Mouse (Mus musculus) midbrain, embryonic 11.5 days (tissue): ENCODE data around the gene Cavin3. TPM values are rescaled to one million over a fixed set of nuclear protein-coding genes. Genes with fewer than 3 reads are reported as not detected.

Experiments
- ATAC-seq: fragments of 200-750 bp; cut with Nextera tagmentation; 2 replicates; pipeline ENCODE4 v1.8.0; 2017; ENCODE audit warnings: moderate TSS enrichment, moderate library complexity; ENCODE audit not compliant: low FRiP score
- DNase-seq: peaks from one replicate; pipeline ENCODE4 v3.0.0; 2015; ENCODE audit warnings: low spot score; ENCODE audit errors: missing footprints
- H3K27ac ChIP-seq: fragments of 300-500 bp; sonication (generic); 2 replicates; pipeline ENCODE4 v1.5.1; 2014; ENCODE audit warnings: low read depth, low read length
- H3K27me3 ChIP-seq: fragments of 300-500 bp; sonication (generic); 2 replicates; pipeline ENCODE4 v1.6.1; 2014; ENCODE audit warnings: mild to moderate bottlenecking, low read length, moderate library complexity, mixed read lengths; ENCODE audit not compliant: control insufficient read depth, insufficient read depth
- H3K36me3 ChIP-seq: fragments of 300-500 bp; sonication (generic); 2 replicates; pipeline ENCODE4 v1.6.1; 2014; ENCODE audit warnings: mild to moderate bottlenecking, low read length, moderate library complexity, mixed read lengths; ENCODE audit not compliant: control insufficient read depth, insufficient read depth
- H3K4me1 ChIP-seq: fragments of 300-500 bp; sonication (generic); 2 replicates; pipeline ENCODE4 v1.6.1; 2014; ENCODE audit warnings: low read length; ENCODE audit not compliant: control insufficient read depth, insufficient read depth
- H3K4me2 ChIP-seq: fragments of 300-500 bp; sonication (generic); 2 replicates; pipeline ENCODE4 v1.6.1; 2014; ENCODE audit warnings: mild to moderate bottlenecking, moderate library complexity
- H3K4me3 ChIP-seq: fragments of 300-500 bp; sonication (generic); 2 replicates; pipeline ENCODE4 v1.5.1; 2014; ENCODE audit warnings: low read depth, low read length
- H3K9ac ChIP-seq: fragments of 300-500 bp; sonication (generic); 2 replicates; pipeline ENCODE4 v1.6.1; 2014; ENCODE audit warnings: low read length
- H3K9me3 ChIP-seq: fragments of 300-500 bp; sonication (generic); 2 replicates; pipeline ENCODE4 v1.6.1; 2016; ENCODE audit warnings: low read length; ENCODE audit not compliant: control insufficient read depth
- WGBS: fragments of 180-500 bp; shearing (Covaris S2); extraction: QIAGEN DNeasy Blood & Tissue Kit; methylation state at CpG from one replicate; pipeline ENCODE4 v1.1.7; 2014; 5-methylcytosine and 5-hydroxymethylcytosine counted together
- polyA plus RNA-seq: library from polyadenylated mRNA; unstranded; fragments of >200 nt; fragmentation: Nextera tagmentation; extraction: Ambion mirVana; gene quantifications from 2 replicates; pipeline ENCODE4 v1.2.1, GENCODE M21; 2014

Cavin3 gene
- polyA plus RNA-seq, result 24.2 and 24.9 TPM in 2 replicates

GRCm38 (mm10) chr7:105481505-105482411 is at the start of gene Cavin3:
TSS of gene Cavin3 (minus strand) at chr7:105482300.
- peaks cover 11% of the 10 kb centered on the region; the same call in 1 of the 2 replicates for H3K27me3 ChIP-seq
- peaks cover 9% of the 10 kb centered on the region for H3K4me1 ChIP-seq
- no peaks in the 10 kb centered on the region for H3K36me3 ChIP-seq
- 2% methylated on average over 61 of the region's 63 CpGs for WGBS
- peak within 1 kb of the TSS; percentile 36 for H3K4me3 ChIP-seq
- H3K4me2 ChIP-seq, result peak within 1 kb of the TSS; percentile 74
- no peaks in the 10 kb centered on the region for H3K9me3 ChIP-seq
- H3K9ac ChIP-seq, result peak within 1 kb of the TSS; percentile 67
- ATAC-seq, result peak; percentile 91
- H3K27ac ChIP-seq, result no peak within 1 kb of the TSS
- DNase-seq, result peak; percentile 97

- ATAC-seq (0 out of 2 replicates have a peak, but pooled peaks have one; percentile 28), DNase-seq (no peak)
- Histone ChIP-seq H3K9ac (no peak overlapping the region), H3K4me1 (no peaks in the 10 kb centered on the region), H3K27me3 (peaks cover 3% of the 10 kb centered on the region; the same call in 1 of the 2 replicates), H3K4me2 (no peak overlapping the region), H3K9me3 (no peaks in the 10 kb centered on the region), H3K4me3 (no peak overlapping the region), H3K27ac (no peak overlapping the region), H3K36me3 (no peaks in the 10 kb centered on the region)
- 84% methylated on average over 4 of the region's 4 CpGs for WGBS
These were observed 46.0 kb upstream of the Cavin3 start for GRCm38 (mm10) chr7:105528094-105528493.

GRCm38 (mm10) chr7:105527306-105527937 is 45.3 kb upstream of the Cavin3 start:
- no peaks in the 10 kb centered on the region for H3K36me3 ChIP-seq

GRCm38 (mm10) chr7:105524222-105524621 is 42.1 kb upstream of the Cavin3 start:
- no peak overlapping the region for H3K4me3 ChIP-seq
- ATAC-seq (no peak), DNase-seq (no peak)
- no peaks in the 10 kb centered on the region for H3K9me3 ChIP-seq
- WGBS, result 78% methylated on average over 2 of the region's 2 CpGs
- no peak overlapping the region for H3K9ac ChIP-seq
- H3K27ac ChIP-seq, result no peak overlapping the region
- peaks cover 22% of the 10 kb centered on the region for H3K27me3 ChIP-seq
- H3K4me1 ChIP-seq, result no peaks in the 10 kb centered on the region
- no peak overlapping the region for H3K4me2 ChIP-seq
- no peaks in the 10 kb centered on the region for H3K36me3 ChIP-seq

More at GRCm38 (mm10) chr7:105527306-105527937, 45.3 kb upstream of the Cavin3 start:
- Histone ChIP-seq H3K4me2 (no peak overlapping the region), H3K9me3 (no peaks in the 10 kb centered on the region), H3K9ac (no peak overlapping the region), H3K4me1 (no peaks in the 10 kb centered on the region), H3K4me3 (no peak overlapping the region), H3K27ac (no peak overlapping the region), H3K27me3 (peaks cover 3% of the 10 kb centered on the region; the same call in 1 of the 2 replicates)
- ATAC-seq (peak; percentile 86), DNase-seq (peak; percentile 90)
- WGBS, result 68% methylated on average over 1 of the region's 1 CpGs

- Histone ChIP-seq H3K9ac (no peak overlapping the region), H3K4me3 (no peak overlapping the region), H3K27me3 (peaks cover 28% of the 10 kb centered on the region), H3K9me3 (no peaks in the 10 kb centered on the region), H3K4me2 (no peak overlapping the region), H3K4me1 (peaks cover 6% of the 10 kb centered on the region), H3K36me3 (no peaks in the 10 kb centered on the region), H3K27ac (no peak overlapping the region)
- WGBS, result 53% methylated on average over 6 of the region's 6 CpGs
- DNase-seq (no peak), ATAC-seq (no peak)
These were observed 38.1 kb upstream of the Cavin3 start for GRCm38 (mm10) chr7:105520201-105520600.

- 79% methylated on average over 2 of the region's 2 CpGs for WGBS
- Histone ChIP-seq H3K4me2 (no peak overlapping the region), H3K27me3 (peaks cover 31% of the 10 kb centered on the region), H3K27ac (no peak overlapping the region), H3K36me3 (no peaks in the 10 kb centered on the region), H3K9me3 (no peaks in the 10 kb centered on the region), H3K9ac (no peak overlapping the region), H3K4me1 (peaks cover 6% of the 10 kb centered on the region), H3K4me3 (no peak overlapping the region)
- DNase-seq, result no peak
- ATAC-seq, result no peak
These were observed 37.7 kb upstream of the Cavin3 start for GRCm38 (mm10) chr7:105519771-105520170.

- H3K9ac ChIP-seq, result no peak overlapping the region
- WGBS, result 69% methylated on average over 11 of the region's 11 CpGs
- peaks cover 36% of the 10 kb centered on the region for H3K27me3 ChIP-seq
- H3K36me3 ChIP-seq, result no peaks in the 10 kb centered on the region
- DNase-seq (peak; percentile 12), ATAC-seq (no peak)
- H3K27ac ChIP-seq, result no peak overlapping the region
- H3K4me3 ChIP-seq, result no peak overlapping the region
- peaks cover 6% of the 10 kb centered on the region for H3K4me1 ChIP-seq
- no peaks in the 10 kb centered on the region for H3K9me3 ChIP-seq
- H3K4me2 ChIP-seq, result no peak overlapping the region
These were observed 37.2 kb upstream of the Cavin3 start for GRCm38 (mm10) chr7:105519336-105519735.

GRCm38 (mm10) chr7:105516669-105517360 is 34.7 kb upstream of the Cavin3 start:
- H3K4me2 ChIP-seq, result no peak overlapping the region
- DNase-seq (peak; percentile 86), ATAC-seq (peak; percentile 83)
- H3K9ac ChIP-seq, result no peak overlapping the region
- H3K4me1 ChIP-seq, result peaks cover 6% of the 10 kb centered on the region
- H3K36me3 ChIP-seq, result no peaks in the 10 kb centered on the region
- 18% methylated on average over 9 of the region's 9 CpGs for WGBS
- H3K27me3 ChIP-seq, result peaks cover 39% of the 10 kb centered on the region
- no peaks in the 10 kb centered on the region for H3K9me3 ChIP-seq
- no peak overlapping the region for H3K27ac ChIP-seq
- H3K4me3 ChIP-seq, result no peak overlapping the region
